Mouse (Mus musculus) midbrain, embryonic 15.5 days (tissue): ENCODE measurements at regions not wholly inside any gene's neighbourhood (a gene's known extent, or its start where the extent isn't known, plus 50 kb on each side); places are given as distances from the start of the nearest gene placed in this dataset.

ENCODE experiments used
- ATAC-seq: fragments of 200-750 bp; cut with Nextera tagmentation; replicated peaks from 2 replicates; pipeline ENCODE4 v1.8.0; 2017; ENCODE audit warnings: moderate TSS enrichment
- H3K27ac ChIP-seq: fragments of 300-500 bp; sonication (generic); 2 replicates; pipeline ENCODE4 v1.5.1; 2015; ENCODE audit warnings: mild to moderate bottlenecking, inconsistent platforms
- H3K27me3 ChIP-seq: fragments of 300-500 bp; sonication (generic); replicated peaks from 2 replicates; pipeline ENCODE4 v1.6.1; 2015; ENCODE audit warnings: inconsistent platforms
- H3K36me3 ChIP-seq: fragments of 300-500 bp; sonication (generic); replicated peaks from 2 replicates; pipeline ENCODE4 v1.6.1; 2015; ENCODE audit warnings: inconsistent platforms
- H3K4me1 ChIP-seq: fragments of 300-500 bp; sonication (generic); 2 replicates; pipeline ENCODE4 v1.6.1; 2015; ENCODE audit warnings: inconsistent platforms
- H3K4me2 ChIP-seq: fragments of 300-500 bp; sonication (generic); 2 replicates; pipeline ENCODE4 v1.6.1; 2015; ENCODE audit warnings: inconsistent platforms, mild to moderate bottlenecking, moderate library complexity
- H3K4me3 ChIP-seq: fragments of 300-500 bp; sonication (generic); 2 replicates; pipeline ENCODE4 v1.5.1; 2015; ENCODE audit warnings: mild to moderate bottlenecking, inconsistent platforms
- H3K9ac ChIP-seq: fragments of 300-500 bp; sonication (generic); 2 replicates; pipeline ENCODE4 v1.6.1; 2015; ENCODE audit warnings: mild to moderate bottlenecking, inconsistent platforms
- H3K9me3 ChIP-seq: fragments of 300-500 bp; sonication (generic); 2 replicates; pipeline ENCODE4 v1.6.1; 2016; ENCODE audit warnings: inconsistent platforms
- WGBS: fragments of 180-500 bp; shearing (Covaris S2); methylation state at CpG from one replicate; pipeline ENCODE4 v1.1.7; 2015; ENCODE audit warnings: mixed read lengths; 5-methylcytosine and 5-hydroxymethylcytosine counted together

- Histone ChIP-seq H3K4me1 (peaks cover 18% of the 10 kb centered on the region), H3K27ac (peak overlapping the region; percentile 4; the same call in 1 of the 2 replicates)
- ATAC-seq: peak; percentile 43
These were observed 260.5 kb upstream of the Cnr1 start for GRCm38 (mm10) chr4:33663616-33664473.

GRCm38 (mm10) chr4:33664474-33664822, 259.9 kb upstream of the Cnr1 start:
- H3K4me1 ChIP-seq: peaks cover 18% of the 10 kb centered on the region
- H3K27ac ChIP-seq: no peak overlapping the region
- ATAC-seq: no peak; the same call in 1 of the 2 replicates
- 53% methylated on average over 5 of the region's 5 CpGs for whole genome bisulfite sequencing
- no peak overlapping the region for H3K9ac ChIP-seq
- no peak overlapping the region for H3K4me2 ChIP-seq
- H3K36me3 ChIP-seq: no peaks in the 10 kb centered on the region
- no peaks in the 10 kb centered on the region for H3K9me3 ChIP-seq
- no peaks in the 10 kb centered on the region for H3K27me3 ChIP-seq
- H3K4me3 ChIP-seq: no peak overlapping the region

More at GRCm38 (mm10) chr4:33663616-33664473, 260.5 kb upstream of the Cnr1 start:
- H3K27me3 ChIP-seq: no peaks in the 10 kb centered on the region
- H3K9ac ChIP-seq: no peak overlapping the region
- H3K36me3 ChIP-seq: no peaks in the 10 kb centered on the region
- no peaks in the 10 kb centered on the region for H3K9me3 ChIP-seq
- H3K4me2 ChIP-seq: no peak overlapping the region
- H3K4me3 ChIP-seq: no peak overlapping the region
- 50% methylated on average over 11 of the region's 11 CpGs for WGBS

GRCm38 (mm10) chr4:33665250-33665873, 259.0 kb upstream of the Cnr1 start:
- ATAC-seq: no peak
- Histone ChIP-seq H3K27ac (no peak overlapping the region), H3K4me2 (no peak overlapping the region), H3K4me3 (no peak overlapping the region), H3K36me3 (no peaks in the 10 kb centered on the region), H3K27me3 (no peaks in the 10 kb centered on the region), H3K9me3 (no peaks in the 10 kb centered on the region), H3K9ac (no peak overlapping the region), H3K4me1 (peaks cover 18% of the 10 kb centered on the region)
- 75% methylated on average over 14 of the region's 14 CpGs for WGBS

- no peak overlapping the region for H3K9ac ChIP-seq
- 22% methylated on average over 3 of the region's 3 CpGs for WGBS
- no peaks in the 10 kb centered on the region for H3K9me3 ChIP-seq
- H3K36me3 ChIP-seq: no peaks in the 10 kb centered on the region
- no peak overlapping the region for H3K4me2 ChIP-seq
- H3K4me3 ChIP-seq: no peak overlapping the region
- ATAC-seq: no peak
- no peak overlapping the region for H3K27ac ChIP-seq
- H3K4me1 ChIP-seq: peaks cover 11% of the 10 kb centered on the region
- H3K27me3 ChIP-seq: no peaks in the 10 kb centered on the region
These were observed 256.0 kb upstream of the Cnr1 start for GRCm38 (mm10) chr4:33668431-33668830.

DNA sequence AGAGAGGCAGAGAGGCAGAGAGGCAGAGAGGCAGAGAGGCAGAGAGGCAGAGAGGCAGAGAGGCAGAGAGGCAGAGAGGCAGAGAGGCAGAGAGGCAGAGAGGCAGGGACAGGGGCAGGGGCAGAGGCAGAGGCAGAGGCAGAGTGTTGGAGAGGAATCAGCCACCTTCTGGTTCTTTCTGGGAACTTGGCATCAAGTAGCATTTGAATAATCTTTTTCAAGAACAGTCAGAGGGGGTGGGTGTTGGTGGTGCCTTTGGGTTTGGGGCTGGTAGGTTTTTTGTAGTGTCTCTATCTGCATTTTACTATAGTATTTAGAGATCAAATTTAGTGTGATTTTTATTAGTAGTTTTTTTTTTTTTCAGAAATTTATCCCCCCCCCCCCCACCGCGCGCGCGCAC, 249.3 kb upstream of the Cnr1 start:
- Histone ChIP-seq H3K9me3 (no peaks in the 10 kb centered on the region), H3K27ac (no peak overlapping the region), H3K27me3 (no peaks in the 10 kb centered on the region), H3K4me2 (no peak overlapping the region), H3K4me1 (no peaks in the 10 kb centered on the region), H3K9ac (no peak overlapping the region), H3K36me3 (no peaks in the 10 kb centered on the region), H3K4me3 (no peak overlapping the region)
- no peak for ATAC-seq
- 100% methylated on average over 2 of the region's 5 CpGs for WGBS

DNA sequence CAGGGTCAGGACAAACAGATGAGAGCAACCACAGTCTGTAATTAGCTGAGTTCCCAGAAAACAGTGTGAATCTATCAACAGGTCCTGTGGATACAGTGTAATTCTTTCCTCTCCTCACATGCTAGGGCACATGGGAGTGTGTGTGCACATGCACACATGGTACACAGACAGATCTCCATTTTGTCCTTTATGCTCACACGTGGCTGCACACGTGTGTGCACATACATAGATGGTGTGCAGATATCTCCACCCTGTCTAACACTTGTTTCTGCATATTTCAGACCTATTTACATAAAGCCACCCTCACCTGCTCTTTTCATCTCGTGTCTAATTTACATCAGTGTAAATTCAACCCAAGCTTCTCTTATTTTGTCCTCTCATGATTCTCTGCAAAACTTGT, 245.0 kb upstream of the Cnr1 start:
- no peak for ATAC-seq
- H3K4me3 ChIP-seq: no peak overlapping the region
- WGBS: 80% methylated on average over 3 of the region's 3 CpGs

GRCm38 (mm10) chr4:33686135-33686534, 238.3 kb upstream of the Cnr1 start:
- H3K36me3 ChIP-seq: no peaks in the 10 kb centered on the region
- no peak overlapping the region for H3K4me2 ChIP-seq
- no peak overlapping the region for H3K9ac ChIP-seq
- WGBS: 83% methylated on average over 8 of the region's 8 CpGs
- no peaks in the 10 kb centered on the region for H3K27me3 ChIP-seq
- no peak overlapping the region for H3K4me3 ChIP-seq
- ATAC-seq: no peak
- no peaks in the 10 kb centered on the region for H3K9me3 ChIP-seq
- H3K4me1 ChIP-seq: peaks cover 10% of the 10 kb centered on the region
- H3K27ac ChIP-seq: 0 out of 2 replicates have a peak overlapping the region, but pooled peaks have one; percentile 36

More for the DNA sequence above, 245.0 kb upstream of the Cnr1 start:
- no peaks in the 10 kb centered on the region for H3K27me3 ChIP-seq
- H3K4me1 ChIP-seq: no peaks in the 10 kb centered on the region
- no peaks in the 10 kb centered on the region for H3K9me3 ChIP-seq
- no peak overlapping the region for H3K4me2 ChIP-seq
- no peak overlapping the region for H3K9ac ChIP-seq
- no peaks in the 10 kb centered on the region for H3K36me3 ChIP-seq
- H3K27ac ChIP-seq: no peak overlapping the region

DNA sequence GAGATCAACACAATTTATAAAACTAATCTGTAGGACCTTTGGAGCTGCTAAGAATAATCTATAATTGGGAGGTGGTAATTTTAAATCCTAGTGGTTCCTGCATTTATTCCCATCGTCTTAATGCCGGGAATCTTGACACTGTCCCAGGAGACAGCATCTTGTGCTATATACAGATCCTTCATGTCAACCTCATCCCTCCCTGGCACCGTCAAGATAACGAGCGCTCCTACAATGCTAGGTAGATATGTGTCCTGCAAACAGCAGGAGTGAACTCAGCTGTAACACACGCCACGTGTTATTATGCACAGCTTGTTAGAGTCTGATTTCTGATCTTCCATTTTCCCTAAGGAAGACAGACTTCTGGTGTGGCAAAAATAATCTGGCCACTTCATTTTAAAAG, 237.0 kb upstream of the Cnr1 start:
- 30% methylated on average over 7 of the region's 7 CpGs for WGBS
- peak; percentile 70 for ATAC-seq
- H3K4me1 ChIP-seq: peaks cover 10% of the 10 kb centered on the region
- H3K9me3 ChIP-seq: no peaks in the 10 kb centered on the region
- no peak overlapping the region for H3K4me3 ChIP-seq
- no peak overlapping the region for H3K4me2 ChIP-seq
- H3K9ac ChIP-seq: no peak overlapping the region
- no peaks in the 10 kb centered on the region for H3K36me3 ChIP-seq
- no peaks in the 10 kb centered on the region for H3K27me3 ChIP-seq
- no peak overlapping the region for H3K27ac ChIP-seq

- H3K27me3 ChIP-seq: no peaks in the 10 kb centered on the region
- WGBS: 86% methylated on average over 4 of the region's 4 CpGs
- H3K36me3 ChIP-seq: no peaks in the 10 kb centered on the region
- no peak overlapping the region for H3K9ac ChIP-seq
- no peak overlapping the region for H3K4me3 ChIP-seq
- no peaks in the 10 kb centered on the region for H3K4me1 ChIP-seq
- no peaks in the 10 kb centered on the region for H3K9me3 ChIP-seq
- ATAC-seq: no peak
- H3K4me2 ChIP-seq: no peak overlapping the region
- no peak overlapping the region for H3K27ac ChIP-seq
These were observed 231.0 kb upstream of the Cnr1 start for GRCm38 (mm10) chr4:33693441-33693840.

GRCm38 (mm10) chr4:33696969-33697368, 227.4 kb upstream of the Cnr1 start:
- 82% methylated on average over 8 of the region's 8 CpGs for WGBS
- no peak overlapping the region for H3K4me3 ChIP-seq
- no peak overlapping the region for H3K27ac ChIP-seq
- H3K9ac ChIP-seq: no peak overlapping the region
- ATAC-seq: no peak
- no peaks in the 10 kb centered on the region for H3K9me3 ChIP-seq
- H3K4me2 ChIP-seq: no peak overlapping the region
- no peaks in the 10 kb centered on the region for H3K4me1 ChIP-seq
- no peaks in the 10 kb centered on the region for H3K27me3 ChIP-seq
- no peaks in the 10 kb centered on the region for H3K36me3 ChIP-seq

DNA sequence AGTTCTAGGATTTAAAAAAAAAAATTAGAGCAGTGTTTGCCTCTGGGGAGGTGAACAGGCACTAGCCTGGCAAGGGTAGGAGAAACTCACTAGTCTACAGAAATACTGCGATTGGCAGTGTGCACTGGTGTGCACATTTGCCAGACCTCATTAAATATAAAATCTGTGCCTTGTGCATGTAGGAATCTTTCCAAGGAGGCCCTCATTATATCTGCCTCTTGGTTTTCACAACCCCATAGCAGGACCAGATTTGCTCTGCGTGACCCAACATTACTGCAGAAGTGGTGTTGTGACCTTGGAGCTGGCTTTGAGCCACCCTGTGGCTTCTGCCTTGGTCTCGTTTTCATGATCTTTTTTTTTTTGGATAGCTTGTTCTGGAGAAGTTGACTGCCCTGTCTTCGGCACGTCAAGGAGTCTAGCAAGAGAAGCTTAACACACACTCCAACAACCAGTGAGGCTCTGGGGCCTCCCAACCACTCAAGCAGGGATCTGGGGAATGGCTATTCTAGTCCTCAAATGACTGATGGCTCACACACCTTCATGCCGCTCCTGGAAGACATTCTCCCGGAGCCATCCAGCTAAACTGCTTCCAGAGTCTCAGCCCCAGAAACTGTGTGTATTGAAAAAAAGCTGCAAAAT, 222.2 kb upstream of the Cnr1 start:
- Histone ChIP-seq H3K4me1 (no peaks in the 10 kb centered on the region), H3K27ac (no peak overlapping the region), H3K27me3 (no peaks in the 10 kb centered on the region), H3K4me3 (no peak overlapping the region), H3K36me3 (no peaks in the 10 kb centered on the region), H3K4me2 (no peak overlapping the region), H3K9me3 (no peaks in the 10 kb centered on the region), H3K9ac (no peak overlapping the region)
- 83% methylated on average over 7 of the region's 7 CpGs for WGBS
- no peak for ATAC-seq

- H3K4me2 ChIP-seq: no peak overlapping the region
These were observed 218.7 kb upstream of the Cnr1 start for GRCm38 (mm10) chr4:33705722-33706121.

More at GRCm38 (mm10) chr4:33705722-33706121, 218.7 kb upstream of the Cnr1 start:
- WGBS: 93% methylated on average over 6 of the region's 6 CpGs
- ATAC-seq: no peak
- Histone ChIP-seq H3K4me3 (no peak overlapping the region), H3K4me1 (no peaks in the 10 kb centered on the region), H3K9me3 (no peaks in the 10 kb centered on the region), H3K36me3 (no peaks in the 10 kb centered on the region), H3K27ac (no peak overlapping the region), H3K9ac (no peak overlapping the region), H3K27me3 (no peaks in the 10 kb centered on the region)
